Mouse (Mus musculus) T-helper 1 cell (primary cell): ENCODE results near the gene Tuba4a.
"Not testable (repeated sequence)": the region's sequence is repeated elsewhere in the genome, so short reads cannot be mapped to it uniquely, and the experiment has no call there.

Experiments used
- in situ Hi-C: fragments of 300-600 bp; cut with MboI, MseI; formaldehyde crosslinking; loops from one replicate; pipeline ENCODE4 v1.15.1; 2025; ENCODE audit warnings: high pct_unique_total_duplicates

The Tuba4a gene

GRCm38 (mm10) chr1:75236117-75237050, 16.7 kb upstream of the Tuba4a start, which contains the start of gene Dnajb2:
Gene Dnajb2, plus strand, starts transcription at chr1:75236406.
- in situ Hi-C loops, result no loop called here

GRCm38 (mm10) chr1:75234606-75235005, 14.9 kb upstream of the Tuba4a start:
- in situ Hi-C loops, result no loop called here

GRCm38 (mm10) chr1:75232489-75232888, 12.8 kb upstream of the Tuba4a start:
- in situ Hi-C loops, result not testable (repeated sequence)

GRCm38 (mm10) chr1:75231664-75232152, 12.0 kb upstream of the Tuba4a start, which contains the start of gene A630095N17Rik:
Gene A630095N17Rik, minus strand, starts transcription at chr1:75232102.
- in situ Hi-C loops, result no loop called here

GRCm38 (mm10) chr1:75231224-75231623, 11.6 kb upstream of the Tuba4a start:
- in situ Hi-C loops, result no loop called here

- in situ Hi-C loops, result no loop called here
Measured at GRCm38 (mm10) chr1:75230335-75230994, 10.8 kb upstream of the Tuba4a start.

- in situ Hi-C loops, result no loop called here
Measured at GRCm38 (mm10) chr1:75229158-75229557, 9.5 kb upstream of the Tuba4a start.

- in situ Hi-C loops, result no loop called here
Measured at GRCm38 (mm10) chr1:75227653-75228052, 8.0 kb upstream of the Tuba4a start.

- in situ Hi-C loops, result no loop called here
Measured at GRCm38 (mm10) chr1:75226138-75226537, 6.5 kb upstream of the Tuba4a start.

- in situ Hi-C loops, result no loop called here
Measured at GRCm38 (mm10) chr1:75225473-75225872, 5.8 kb upstream of the Tuba4a start.

GRCm38 (mm10) chr1:75223532-75223931, 3.9 kb upstream of the Tuba4a start:
- in situ Hi-C loops, result no loop called here

- in situ Hi-C loops, result no loop called here
Measured at GRCm38 (mm10) chr1:75222926-75223325, 3.3 kb upstream of the Tuba4a start.

- in situ Hi-C loops, result no loop called here
Measured at GRCm38 (mm10) chr1:75221538-75221937, 1.9 kb upstream of the Tuba4a start.

GRCm38 (mm10) chr1:75219078-75219477, 587 bp downstream of the Tuba4a start:
- in situ Hi-C loops, result loop anchor here (5.0 kb wide), 1 partner anchor 98 kb away; the partner anchor contains the start of gene Dnpep

GRCm38 (mm10) chr1:75218227-75219001, 1.3 kb downstream of the Tuba4a start:
- in situ Hi-C loops, result loop anchor here (5.0 kb wide), 1 partner anchor 99 kb away; the partner anchor contains the start of gene Dnpep

- in situ Hi-C loops, result loop anchor here (5.0 kb wide), 1 partner anchor 99 kb away; the partner anchor contains the start of gene Dnpep
Measured at GRCm38 (mm10) chr1:75217893-75218226, 1.8 kb downstream of the Tuba4a start.

- in situ Hi-C loops, result loop anchor here (5.0 kb wide), 1 partner anchor 100 kb away; the partner anchor contains the start of gene Dnpep
Measured at GRCm38 (mm10) chr1:75216797-75217585, 2.7 kb downstream of the Tuba4a start.

GRCm38 (mm10) chr1:75215785-75216184, 3.9 kb downstream of the Tuba4a start:
- in situ Hi-C loops, result loop anchor here (5.0 kb wide), 1 partner anchor 102 kb away; the partner anchor contains the start of gene Dnpep

- in situ Hi-C loops, result loop anchor here (5.0 kb wide), 1 partner anchor 102 kb away; the partner anchor contains the start of gene Dnpep
Measured at GRCm38 (mm10) chr1:75214886-75215285, 4.8 kb downstream of the Tuba4a start.

- in situ Hi-C loops, result no loop called here
Measured at GRCm38 (mm10) chr1:75214442-75214841, 5.2 kb downstream of the Tuba4a start.
